Mouse (Mus musculus) forebrain, embryonic 14.5 days (tissue): Measurements from ENCODE around the gene Btbd1. TPM values are rescaled to one million over a fixed set of nuclear protein-coding genes. Genes with fewer than 3 reads are reported as not detected.

Experiments used
- ATAC-seq: fragments of 200-750 bp; cut with Nextera tagmentation; 2 replicates; pipeline ENCODE4 v1.8.0; 2017; ENCODE audit warnings: mild to moderate bottlenecking, moderate library complexity
- DNase-seq: peaks from one replicate; pipeline ENCODE4 v3.0.0-alpha.2; 2015; ENCODE audit warnings: low spot score
- H3K27ac ChIP-seq: fragments of 300-500 bp; sonication (generic); 2 replicates; pipeline ENCODE4 v1.5.1; 2014; ENCODE audit warnings: low read depth, mild to moderate bottlenecking, control low read depth, low read length, moderate library complexity
- H3K27me3 ChIP-seq: fragments of 300-500 bp; sonication (generic); replicated peaks from 2 replicates; pipeline ENCODE4 v1.6.1; 2014; ENCODE audit warnings: low read length, control low read depth, mixed read lengths; ENCODE audit not compliant: control insufficient read depth, insufficient read depth
- H3K36me3 ChIP-seq: fragments of 300-500 bp; sonication (generic); 2 replicates; pipeline ENCODE4 v1.6.1; 2014; ENCODE audit warnings: low read length, control low read depth; ENCODE audit not compliant: control insufficient read depth, insufficient read depth
- H3K4me1 ChIP-seq: fragments of 300-500 bp; sonication (generic); 2 replicates; pipeline ENCODE4 v1.6.1; 2014; ENCODE audit warnings: antibody characterized with exemption, low read length, control low read depth; ENCODE audit not compliant: control insufficient read depth, insufficient read depth
- H3K4me2 ChIP-seq: fragments of 300-500 bp; sonication (generic); 2 replicates; pipeline ENCODE4 v1.6.1; 2014; ENCODE audit warnings: mild to moderate bottlenecking, control low read depth, low read length
- H3K4me3 ChIP-seq: fragments of 300-500 bp; sonication (generic); 2 replicates; pipeline ENCODE4 v1.5.1; 2014; ENCODE audit warnings: low read depth, low read length, control low read depth
- H3K9ac ChIP-seq: fragments of 300-500 bp; sonication (generic); 2 replicates; pipeline ENCODE4 v1.6.1; 2014; ENCODE audit warnings: mild to moderate bottlenecking, low read length, control low read depth, moderate library complexity
- H3K9me3 ChIP-seq: fragments of 300-500 bp; sonication (generic); replicated peaks from 2 replicates; pipeline ENCODE4 v1.6.1; 2016; ENCODE audit warnings: low read length, control low read depth, mixed read lengths; ENCODE audit not compliant: control insufficient read depth
- WGBS: fragments of 180-500 bp; shearing (Covaris S2); extraction: QIAGEN DNeasy Blood & Tissue Kit; methylation state at CpG from one replicate; pipeline ENCODE4 v1.1.7; 2014; 5-methylcytosine and 5-hydroxymethylcytosine counted together
- polyA plus RNA-seq: library from polyadenylated mRNA; unstranded; fragments of >200 nt; fragmentation: Nextera tagmentation; extraction: Ambion mirVana; gene quantifications from 2 replicates; pipeline ENCODE4 v1.2.1, GENCODE M21; 2014

Btbd1 gene
- polyA plus RNA-seq, 1 experiment from 2014 or later, result 114 TPM

DNA sequence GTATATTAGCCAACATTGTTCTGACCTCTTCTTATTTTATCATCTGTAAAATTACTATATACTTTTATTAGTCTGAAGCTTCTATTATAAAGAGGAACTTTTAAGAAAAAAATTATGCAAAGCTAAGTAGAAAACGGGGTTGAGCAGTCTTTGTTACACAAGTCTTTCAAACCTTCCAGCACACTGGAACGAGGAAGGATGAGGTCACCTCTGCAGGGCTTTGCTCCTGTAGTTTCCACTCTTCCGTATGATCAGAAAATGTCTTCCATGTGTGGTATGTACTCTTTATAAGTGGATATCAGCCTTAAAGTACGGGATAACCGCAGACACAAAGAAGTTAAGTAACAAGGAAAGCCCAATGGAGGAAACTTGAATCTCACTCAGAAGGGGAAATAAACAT lies 6.2 kb upstream of the Btbd1 start:
- ATAC-seq, result no peak
- H3K4me2 ChIP-seq, result no peak overlapping the region

DNA sequence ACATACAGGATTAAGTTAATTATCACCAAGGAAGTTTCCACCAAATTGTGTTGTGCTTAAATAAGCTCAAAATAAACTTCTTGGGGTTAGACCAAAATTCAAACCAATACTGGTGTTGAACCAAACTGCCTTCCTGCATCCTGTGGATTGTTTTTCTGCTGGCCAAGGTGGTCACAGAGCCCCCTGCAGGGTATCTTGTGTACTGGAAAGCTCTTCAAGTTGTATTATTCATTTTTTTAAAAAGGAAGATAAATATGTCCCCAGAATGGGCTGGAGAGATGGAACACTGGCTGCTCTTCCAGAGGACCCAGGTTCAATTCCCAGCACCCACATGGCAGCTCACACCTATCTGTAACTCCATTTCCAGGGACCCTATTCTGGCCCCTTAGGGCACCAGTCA lies 5.6 kb upstream of the Btbd1 start:
- Histone ChIP-seq H3K27me3 (no peaks in the 10 kb centered on the region), H3K27ac (no peak overlapping the region), H3K36me3 (no peaks in the 10 kb centered on the region), H3K4me3 (no peak overlapping the region), H3K9me3 (no peaks in the 10 kb centered on the region), H3K4me1 (no peaks in the 10 kb centered on the region), H3K4me2 (no peak overlapping the region), H3K9ac (no peak overlapping the region)
- DNase-seq (no peak), ATAC-seq (no peak)

More for the DNA sequence above, 6.2 kb upstream of the Btbd1 start:
- WGBS, result 82% methylated on average over 5 of the region's 5 CpGs
- H3K9me3 ChIP-seq, result no peaks in the 10 kb centered on the region
- no peaks in the 10 kb centered on the region for H3K4me1 ChIP-seq
- no peak for DNase-seq
- H3K9ac ChIP-seq, result no peak overlapping the region
- H3K4me3 ChIP-seq, result no peak overlapping the region
- H3K27me3 ChIP-seq, result no peaks in the 10 kb centered on the region
- no peaks in the 10 kb centered on the region for H3K36me3 ChIP-seq
- no peak overlapping the region for H3K27ac ChIP-seq

DNA sequence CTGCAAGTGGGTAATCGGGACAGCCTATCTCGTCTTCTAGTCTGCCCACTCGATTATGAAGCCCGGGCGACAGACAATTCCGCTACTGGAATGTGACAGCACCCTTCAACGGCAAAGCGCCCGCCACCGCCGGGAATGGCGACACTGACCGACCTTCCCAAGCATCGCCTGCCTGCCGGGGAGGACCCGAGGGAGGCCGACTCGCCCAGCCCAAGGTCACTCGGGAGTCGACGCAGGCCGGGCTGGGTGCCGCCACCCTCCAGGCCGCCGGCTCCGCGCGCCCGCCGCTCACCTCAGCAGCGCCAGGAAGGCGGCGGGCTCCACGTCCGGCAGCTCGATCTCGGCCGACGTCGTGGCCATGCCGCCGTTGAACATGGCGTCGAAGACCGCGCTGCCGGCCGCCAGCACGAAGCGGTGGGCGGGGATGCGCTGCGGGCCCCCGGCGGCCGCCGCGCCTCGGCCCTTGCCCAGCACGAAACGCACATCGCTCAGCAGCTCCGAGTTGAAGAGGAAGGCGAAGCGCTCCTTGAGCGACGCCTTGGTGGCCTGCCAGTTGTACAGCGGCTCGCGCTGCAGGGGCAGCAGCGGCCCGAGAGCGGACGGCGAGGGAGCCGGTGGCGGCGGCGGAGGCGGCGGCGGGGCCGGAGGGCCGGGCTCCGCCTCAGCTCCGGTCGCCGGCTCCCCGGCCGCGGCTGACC lies 401 bp downstream of the Btbd1 start:
- Histone ChIP-seq H3K4me2 (peak overlapping the region; percentile 77), H3K9ac (peak overlapping the region; percentile 89), H3K27me3 (no peaks in the 10 kb centered on the region), H3K4me1 (peaks cover 30% of the 10 kb centered on the region), H3K4me3 (peak overlapping the region; percentile 83), H3K36me3 (no peaks in the 10 kb centered on the region), H3K27ac (peak overlapping the region; percentile 94), H3K9me3 (no peaks in the 10 kb centered on the region)
- WGBS, result under 1% methylated on average over 90 of the region's 91 CpGs
- DNase-seq, result peak; percentile 65
- ATAC-seq, result peak; percentile 86

DNA sequence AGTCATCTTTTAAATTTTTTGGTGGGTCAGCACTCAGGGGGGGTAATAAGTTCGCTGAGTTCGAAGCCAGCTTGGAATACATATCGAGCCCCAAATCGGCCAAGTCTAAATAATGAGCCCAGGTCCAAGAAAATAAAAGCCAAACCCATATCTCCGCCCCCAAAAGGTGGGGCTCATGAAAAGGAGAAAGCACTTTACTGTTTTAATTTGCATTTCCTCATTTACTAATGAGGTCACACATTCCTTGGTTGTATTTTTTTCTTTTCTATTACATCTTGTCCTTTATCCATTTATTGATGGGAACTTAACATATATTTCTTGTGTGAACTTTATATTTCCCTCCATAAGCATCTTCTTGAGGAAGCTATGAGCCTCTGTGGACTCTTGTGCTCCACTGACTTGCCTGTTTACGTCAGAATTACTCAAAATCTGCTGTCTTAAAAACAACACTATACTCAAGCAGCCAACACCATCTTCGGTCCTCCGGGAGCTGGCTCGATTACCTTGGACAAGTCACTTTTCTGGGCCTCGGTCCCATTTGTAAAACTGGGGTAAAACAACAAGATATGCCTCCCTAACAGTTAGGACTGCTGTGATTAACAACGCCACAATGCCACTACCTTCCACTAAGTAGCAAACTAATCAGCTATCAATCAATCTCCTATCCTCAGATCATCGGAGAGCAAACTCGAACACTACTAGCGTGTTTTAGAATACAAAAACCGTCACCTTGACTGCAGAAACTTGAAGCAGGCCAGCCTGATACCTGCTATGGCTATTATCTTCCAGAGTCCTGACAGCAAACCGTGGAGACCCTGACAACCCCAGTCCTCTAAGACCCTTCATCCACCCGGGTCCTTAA lies 1.2 kb downstream of the Btbd1 start:
- Histone ChIP-seq H3K4me1 (peaks cover 30% of the 10 kb centered on the region), H3K36me3 (no peaks in the 10 kb centered on the region), H3K9ac (peak overlapping the region; percentile 89), H3K27ac (peak overlapping the region; percentile 94), H3K9me3 (no peaks in the 10 kb centered on the region), H3K4me3 (peak overlapping the region; percentile 83), H3K4me2 (peak overlapping the region; percentile 77), H3K27me3 (no peaks in the 10 kb centered on the region)
- DNase-seq (peak; percentile 23), ATAC-seq (no peak)
- WGBS, result 10% methylated on average over 17 of the region's 17 CpGs

DNA sequence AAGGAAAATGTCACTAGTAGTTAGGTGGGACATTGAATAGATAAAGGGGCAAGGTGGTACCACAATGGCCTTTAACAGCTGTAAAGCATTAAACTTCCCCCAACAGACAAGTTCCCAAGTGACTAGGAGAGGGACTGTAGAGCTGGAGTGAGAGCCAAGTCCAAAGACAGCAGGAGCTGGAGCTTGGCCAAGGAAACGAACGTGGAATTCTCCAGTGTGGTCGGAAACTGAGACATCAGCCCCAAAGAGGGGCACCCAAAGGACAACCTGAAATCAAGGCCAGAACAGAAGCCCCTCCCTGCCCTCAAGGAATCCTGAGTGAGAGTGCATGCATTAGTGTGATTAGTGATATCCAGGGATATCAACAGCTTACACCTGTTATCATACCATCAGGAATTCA lies 3.9 kb downstream of the Btbd1 start:
- peak overlapping the region; percentile 4; the same call in 1 of the 2 replicates for H3K4me2 ChIP-seq
- H3K27ac ChIP-seq, result no peak overlapping the region
- DNase-seq, result peak; percentile 8
- no peak for ATAC-seq
- peaks cover 30% of the 10 kb centered on the region for H3K4me1 ChIP-seq
- no peaks in the 10 kb centered on the region for H3K36me3 ChIP-seq
- WGBS, result 14% methylated on average over 3 of the region's 3 CpGs
- no peaks in the 10 kb centered on the region for H3K27me3 ChIP-seq
- H3K9ac ChIP-seq, result no peak overlapping the region
- H3K4me3 ChIP-seq, result no peak overlapping the region
- no peaks in the 10 kb centered on the region for H3K9me3 ChIP-seq

DNA sequence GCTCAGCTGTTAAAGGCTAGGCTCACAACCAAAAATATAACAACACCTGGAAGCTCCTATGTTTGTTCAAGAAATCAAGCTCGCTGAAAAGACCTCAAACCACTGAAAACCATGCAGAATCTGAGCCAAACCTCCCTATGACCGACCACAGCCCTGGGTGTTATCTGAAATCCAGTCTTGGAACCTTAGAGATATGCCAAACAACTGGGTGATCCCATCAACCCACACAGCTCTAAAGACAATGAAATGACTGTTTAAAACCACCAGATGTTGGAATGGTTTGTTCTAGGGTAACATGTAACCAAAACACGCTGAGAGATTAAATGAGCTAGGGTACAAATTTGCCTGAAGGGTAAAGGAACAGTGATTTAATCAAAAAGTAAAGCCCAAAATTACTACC lies 4.3 kb downstream of the Btbd1 start:
- Histone ChIP-seq H3K9me3 (no peaks in the 10 kb centered on the region), H3K4me1 (peaks cover 30% of the 10 kb centered on the region), H3K4me2 (no peak overlapping the region), H3K36me3 (no peaks in the 10 kb centered on the region), H3K27ac (no peak overlapping the region), H3K27me3 (no peaks in the 10 kb centered on the region), H3K4me3 (no peak overlapping the region), H3K9ac (no peak overlapping the region)
- DNase-seq (no peak), ATAC-seq (no peak)
- WGBS, result 82% methylated on average over 3 of the region's 3 CpGs

DNA sequence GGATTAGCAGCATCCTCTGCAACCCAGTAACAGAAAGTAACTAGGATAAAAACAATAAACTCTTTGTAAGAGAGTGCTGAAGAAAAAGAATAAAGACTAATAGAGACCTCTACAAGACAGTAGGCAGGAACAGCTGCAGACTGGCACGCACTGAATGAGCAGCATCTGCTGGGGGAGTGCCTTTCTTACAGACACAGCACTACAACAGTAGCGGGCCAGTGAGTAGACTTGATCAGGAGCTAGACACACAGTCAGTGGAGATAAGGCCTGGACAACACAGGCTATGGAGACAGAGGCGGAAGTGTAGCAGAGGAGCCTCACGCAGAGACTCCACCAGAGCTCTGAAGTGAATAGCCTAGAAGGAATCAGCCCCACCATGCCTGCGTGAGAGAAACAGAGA lies 23.2 kb downstream of the Btbd1 start:
- H3K9ac ChIP-seq, result no peak overlapping the region
- no peaks in the 10 kb centered on the region for H3K4me1 ChIP-seq
- H3K4me3 ChIP-seq, result no peak overlapping the region
- DNase-seq (peak; percentile 38), ATAC-seq (peak; percentile 44; the same call in 1 of the 2 replicates)
- H3K4me2 ChIP-seq, result no peak overlapping the region
- WGBS, result 70% methylated on average over 5 of the region's 5 CpGs
- H3K27ac ChIP-seq, result peak overlapping the region; percentile 35; the same call in 1 of the 2 replicates
- no peaks in the 10 kb centered on the region for H3K9me3 ChIP-seq
- 0 out of 2 replicates have a peak, but pooled peaks cover 8% of the 10 kb centered on the region for H3K36me3 ChIP-seq
- no peaks in the 10 kb centered on the region for H3K27me3 ChIP-seq

DNA sequence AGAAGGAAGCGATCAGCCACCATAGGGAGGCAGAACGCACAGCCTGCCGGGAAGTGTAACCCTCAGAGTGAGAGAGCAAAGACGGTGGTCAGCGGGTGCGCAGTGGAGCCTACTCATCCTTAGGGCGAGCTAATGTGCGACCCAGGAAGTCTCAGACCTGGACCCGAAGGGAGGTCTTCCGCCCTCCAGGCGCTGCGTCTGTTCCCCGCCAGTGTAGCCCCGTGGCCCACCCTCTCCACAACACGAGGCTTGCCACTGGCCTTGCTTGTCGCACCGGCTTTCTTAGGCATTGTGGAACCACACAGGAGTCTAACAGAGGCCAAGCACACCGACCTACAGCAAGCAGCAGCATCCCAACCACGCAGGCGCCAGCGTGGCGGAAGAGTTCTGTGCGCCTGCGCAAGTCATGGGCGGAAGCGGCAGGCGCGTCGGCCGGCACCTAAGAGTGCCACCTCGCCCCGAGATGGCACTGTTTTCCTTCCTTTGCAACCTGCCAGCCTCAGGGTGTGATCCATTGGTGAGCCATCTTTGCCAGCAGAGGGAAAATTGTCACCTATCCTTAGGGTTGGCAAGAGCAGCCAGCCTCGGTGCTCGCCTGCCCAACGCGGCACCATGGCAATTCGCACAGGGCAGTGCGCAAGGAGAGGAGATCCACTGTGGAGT lies 40.0 kb downstream of the Btbd1 start, which contains the start of gene 3110040N11Rik:
3110040N11Rik (minus strand) TSS at position 384 of the 663 bp plus-strand sequence.
- Histone ChIP-seq H3K4me1 (peaks cover 8% of the 10 kb centered on the region), H3K4me3 (peak within 1 kb of the TSS; percentile 60), H3K4me2 (peak within 1 kb of the TSS; percentile 85), H3K27ac (peak within 1 kb of the TSS; percentile 99), H3K36me3 (peaks cover 24% of the 10 kb centered on the region), H3K27me3 (no peaks in the 10 kb centered on the region), H3K9me3 (no peaks in the 10 kb centered on the region), H3K9ac (peak within 1 kb of the TSS; percentile 82)
- DNase-seq, result peak; percentile 96
- ATAC-seq, result peak; percentile 96
- under 1% methylated on average over 38 of the region's 38 CpGs for WGBS
